Mouse (Mus musculus) regulatory T cell (primary cell): ENCODE measurements at regions not wholly inside any gene's neighbourhood (a gene's known extent, or its start where the extent isn't known, plus 50 kb on each side); places are given as distances from the start of the nearest gene placed in this dataset.

Experiments used
- in situ Hi-C: fragments of 300-600 bp; cut with MboI, MseI; formaldehyde crosslinking; loops from one replicate; pipeline ENCODE4 v1.15.1; 2025; ENCODE audit warnings: high pct_unique_total_duplicates

DNA sequence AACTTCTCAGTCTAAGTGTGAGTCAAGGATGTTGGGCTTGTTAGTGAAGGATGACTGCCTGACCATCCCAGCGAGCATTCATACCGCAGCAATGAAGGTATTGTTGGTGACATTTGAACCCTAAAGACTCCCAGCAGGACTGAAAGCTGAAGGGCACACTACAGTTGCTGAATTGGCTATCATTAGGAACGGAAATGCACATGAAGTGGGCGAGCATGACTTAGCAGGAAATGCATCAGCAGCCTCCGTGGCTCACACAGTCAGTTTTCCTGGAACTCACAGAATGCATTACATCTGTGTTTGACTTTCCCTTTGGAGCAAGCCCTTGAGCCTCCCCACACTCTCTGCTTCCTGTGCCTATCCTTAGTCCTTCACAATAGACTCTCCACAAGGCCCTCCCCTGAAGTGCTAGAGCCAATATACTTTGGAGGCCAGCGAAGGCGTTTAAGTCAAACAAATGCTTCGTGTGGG lies 63.9 kb downstream of the Tmco5 start:
- in situ Hi-C loops = no loop called here

DNA sequence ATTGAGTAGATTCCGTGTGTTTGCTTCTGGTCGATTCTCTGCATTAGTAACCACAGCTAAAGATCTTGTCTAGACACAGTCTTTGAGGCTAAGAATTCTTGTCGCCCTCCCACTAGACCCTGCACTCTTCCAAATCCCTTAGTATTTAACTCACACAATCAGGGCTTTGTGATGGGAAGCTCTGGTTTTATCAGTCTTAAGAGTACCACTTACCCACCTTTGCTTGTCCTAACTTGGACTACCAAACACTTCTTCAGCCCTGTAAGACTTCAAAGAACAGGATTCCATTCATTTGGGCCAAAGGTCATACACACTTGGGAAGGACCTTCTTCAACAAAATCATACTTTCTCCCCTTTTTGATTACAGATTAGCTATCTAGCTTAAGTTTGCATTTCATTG lies 70.0 kb downstream of the Tmco5 start:
- in situ Hi-C loops = no loop called here

DNA sequence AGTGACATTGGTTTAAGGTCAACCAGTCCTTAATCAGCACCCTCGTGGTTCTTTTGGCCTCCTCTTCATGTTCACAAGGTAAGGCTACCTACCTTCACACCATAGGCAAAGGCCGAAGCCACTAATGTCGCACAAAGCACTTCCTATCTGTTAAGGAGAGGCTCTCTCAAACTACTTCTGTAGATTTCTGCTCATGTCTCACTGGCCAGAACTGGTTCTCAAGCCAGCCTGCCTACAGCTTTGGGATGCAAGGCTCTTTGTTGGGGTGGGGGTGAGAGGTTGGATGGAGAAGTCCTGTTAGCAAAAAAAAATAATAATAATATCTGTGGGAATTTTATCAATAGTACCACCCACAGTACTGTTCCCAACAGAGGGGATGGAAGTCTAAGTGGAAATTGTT lies 71.2 kb downstream of the Tmco5 start:
- in situ Hi-C loops = no loop called here

DNA sequence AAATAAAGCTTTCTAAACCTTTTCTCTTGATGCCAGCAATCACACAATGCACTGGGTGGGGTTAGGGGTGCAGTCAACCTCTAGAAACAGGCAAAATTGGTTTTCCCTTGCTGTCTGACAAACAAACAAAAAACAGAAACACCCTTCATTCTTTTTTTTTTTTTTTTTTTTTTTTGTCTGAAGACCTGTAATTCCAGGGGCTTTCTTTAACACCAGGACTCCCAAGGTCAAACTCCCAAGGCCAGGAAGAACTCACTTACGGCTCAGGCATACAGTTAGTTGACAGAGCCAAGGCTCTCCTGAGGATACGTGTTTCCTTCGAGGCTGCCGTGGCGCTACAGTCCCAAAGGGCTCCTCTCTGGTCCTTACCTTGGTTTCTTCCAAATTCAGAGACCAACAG lies 71.7 kb downstream of the Tmco5 start:
- in situ Hi-C loops = no loop called here

DNA sequence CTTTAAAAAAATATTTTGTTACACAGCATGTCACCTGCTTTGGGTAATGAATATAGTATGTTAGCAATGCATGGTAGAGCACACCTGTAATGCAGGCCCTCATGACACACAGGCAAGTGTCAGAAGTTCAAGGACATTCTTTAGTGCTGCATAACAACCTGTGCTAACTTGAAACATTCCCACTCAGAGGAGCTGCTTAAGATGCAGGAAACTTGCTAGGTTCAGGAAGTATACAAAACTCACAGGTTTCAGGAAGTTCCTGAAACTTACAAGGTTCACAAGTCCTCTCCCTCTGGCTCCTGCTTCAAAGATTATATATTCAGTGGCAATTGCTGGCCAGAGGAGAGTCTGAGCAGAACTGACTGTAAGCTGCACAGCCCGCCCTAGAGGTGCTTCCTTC lies 73.0 kb downstream of the Tmco5 start:
- in situ Hi-C loops = no loop called here

DNA sequence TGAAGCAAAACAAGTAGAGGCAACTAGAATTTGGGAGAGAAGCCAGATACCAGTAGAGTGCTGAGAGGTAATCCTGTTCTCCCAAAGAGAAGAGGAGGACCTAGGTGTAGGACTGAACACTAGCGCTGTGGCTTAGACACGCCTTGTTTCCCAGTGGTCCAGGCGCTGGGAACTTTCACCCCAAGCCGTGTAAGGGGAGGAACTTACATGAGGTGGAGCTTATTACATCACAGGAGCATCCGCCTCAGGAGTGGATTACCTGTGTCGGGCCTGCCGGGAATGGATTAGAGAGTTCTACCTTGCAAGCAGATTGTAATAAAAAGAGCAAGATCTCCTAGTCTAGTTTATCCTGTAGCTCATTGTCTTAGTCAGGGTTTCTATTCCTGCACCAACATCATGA lies 75.8 kb downstream of the Tmco5 start:
- in situ Hi-C loops = no loop called here

GRCm38 (mm10) chr2:116954896-116955295 lies 76.4 kb downstream of the Tmco5 start:
- in situ Hi-C loops = no loop called here

GRCm38 (mm10) chr2:116963116-116963873 lies 84.8 kb downstream of the Tmco5 start:
- in situ Hi-C loops = no loop called here

GRCm38 (mm10) chr2:116966266-116966665 lies 87.8 kb downstream of the Tmco5 start:
- in situ Hi-C loops = no loop called here

GRCm38 (mm10) chr2:116971666-116972613 lies 93.4 kb downstream of the Tmco5 start:
- in situ Hi-C loops = loop anchor here (10.0 kb wide), 1 partner anchor 383 kb away; no protein-coding TSS in a partner anchor

- in situ Hi-C loops = loop anchor here (10.0 kb wide), 1 partner anchor 382 kb away; no protein-coding TSS in a partner anchor
Measured at GRCm38 (mm10) chr2:116972614-116972985, 94.1 kb downstream of the Tmco5 start.

- in situ Hi-C loops = loop anchor here (10.0 kb wide), 1 partner anchor 381 kb away; no protein-coding TSS in a partner anchor
Measured at GRCm38 (mm10) chr2:116973441-116973840, 95.0 kb downstream of the Tmco5 start.

- in situ Hi-C loops = loop anchor here (10.0 kb wide), 1 partner anchor 381 kb away; no protein-coding TSS in a partner anchor
Measured at GRCm38 (mm10) chr2:116974152-116974551, 95.7 kb downstream of the Tmco5 start.

GRCm38 (mm10) chr2:116974569-116975060 lies 96.1 kb downstream of the Tmco5 start:
- in situ Hi-C loops = loop anchor here (10.0 kb wide), 1 partner anchor 380 kb away; no protein-coding TSS in a partner anchor

GRCm38 (mm10) chr2:116975091-116975600 lies 96.7 kb downstream of the Tmco5 start:
- in situ Hi-C loops = loop anchor here (10.0 kb wide), 1 partner anchor 380 kb away; no protein-coding TSS in a partner anchor

DNA sequence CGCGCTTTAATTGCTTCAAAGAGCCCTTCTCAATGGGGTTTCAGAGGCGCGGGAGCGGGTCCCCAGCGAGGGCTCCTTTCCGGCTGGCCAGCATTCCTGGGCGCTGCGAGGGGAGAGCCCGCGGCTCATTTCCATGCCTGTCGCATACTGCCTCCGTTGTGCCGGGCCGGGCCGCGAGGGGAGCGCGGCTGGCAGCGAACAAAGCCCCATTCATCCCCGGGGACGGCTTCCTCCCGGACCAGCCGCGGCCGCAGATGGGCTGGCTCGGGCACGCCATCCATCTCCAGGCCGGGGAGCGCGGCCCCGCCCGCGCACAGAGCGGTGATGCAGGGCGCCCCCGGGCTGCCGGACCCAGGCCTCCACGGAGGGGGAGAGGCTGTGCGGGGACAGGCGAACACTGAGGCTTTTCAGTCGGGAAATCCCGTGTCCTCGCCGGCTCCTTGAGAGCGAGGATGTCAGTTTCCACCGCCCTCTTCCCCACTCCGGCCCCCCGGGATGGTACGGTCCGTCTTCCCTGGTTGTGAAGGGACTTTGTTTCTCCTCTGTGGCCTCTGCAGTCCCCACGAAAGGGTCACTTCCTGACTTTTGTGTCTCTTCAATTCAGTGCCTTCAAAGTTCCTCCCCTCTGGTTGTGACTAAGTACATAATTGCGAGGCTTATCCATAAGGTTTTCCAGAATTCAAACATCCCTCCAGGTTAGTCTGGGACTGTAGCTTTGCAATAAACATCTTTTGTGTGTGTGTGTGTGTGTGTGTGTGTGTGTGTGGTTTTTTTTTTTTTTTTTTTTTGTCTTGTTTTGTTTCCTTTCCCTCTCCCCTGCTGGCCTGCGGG lies 97.3 kb downstream of the Tmco5 start:
- in situ Hi-C loops = loop anchor here (10.0 kb wide), 1 partner anchor 379 kb away; no protein-coding TSS in a partner anchor

GRCm38 (mm10) chr2:116976432-116976750 lies 97.9 kb downstream of the Tmco5 start:
- in situ Hi-C loops = loop anchor here (10.0 kb wide), 1 partner anchor 378 kb away; no protein-coding TSS in a partner anchor

DNA sequence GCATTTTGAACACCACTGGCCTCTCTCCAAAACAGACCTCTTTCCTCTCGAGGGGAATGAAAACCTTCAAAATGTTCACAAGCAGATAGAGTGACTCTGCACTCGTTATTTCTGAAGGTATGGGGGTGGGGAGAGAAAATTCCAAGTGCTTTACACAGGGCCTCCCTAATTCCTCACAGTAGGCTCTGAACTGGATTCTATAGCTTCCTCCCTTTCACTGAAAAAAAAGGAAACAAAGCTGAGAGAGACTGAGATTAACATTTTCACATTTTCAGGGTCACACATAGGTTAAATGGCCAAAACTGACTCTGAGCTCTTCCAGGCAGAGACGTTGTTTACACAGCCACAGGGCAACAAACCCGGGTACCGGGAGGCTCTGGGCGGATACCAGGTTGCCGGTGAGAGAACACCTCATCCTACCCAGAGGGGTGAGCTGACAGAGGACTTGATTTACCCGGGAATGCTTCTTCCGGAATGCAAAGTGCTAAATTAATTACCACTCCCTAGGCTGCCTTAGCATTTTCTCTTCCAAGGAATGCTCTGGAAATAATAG lies 98.5 kb downstream of the Tmco5 start:
- in situ Hi-C loops = loop anchor here (10.0 kb wide), 1 partner anchor 378 kb away; no protein-coding TSS in a partner anchor

- in situ Hi-C loops = loop anchor here (10.0 kb wide), 1 partner anchor 377 kb away; no protein-coding TSS in a partner anchor
Measured at GRCm38 (mm10) chr2:116977771-116978600, 99.5 kb downstream of the Tmco5 start.
